Mouse (Mus musculus): ENCODE results near the gene Lss. TPM values are rescaled to one million over a fixed set of nuclear protein-coding genes. Genes with fewer than 3 reads are reported as not detected.

Gene Lss
- 48.6 and 49.1 TPM in 2 replicates for polyA plus RNA-seq (2015; fragmentation: Nextera tagmentation; extraction: Ambion mirVana)

GRCm38 (mm10) chr10:76531375-76531774, at the start of gene Lss:
Lss (plus strand) TSS chr10:76531588.
- peaks cover 10% of the 10 kb centered on the region; the same call in 1 of the 2 replicates for H3K4me1 ChIP-seq (ENCODE audit: control insufficient read depth, insufficient read depth, low read length)
- H3K36me3 ChIP-seq (ENCODE audit: control insufficient read depth, insufficient read depth, low read length), result no peaks in the 10 kb centered on the region
- ATAC-seq (ENCODE audit: insufficient read depth, low FRiP score), result peak; percentile 100
- peak within 1 kb of the TSS; percentile 79 for H3K27ac ChIP-seq (ENCODE audit: low read length)
- H3K4me3 ChIP-seq (replicated peaks; ENCODE audit: low read length), result peak within 1 kb of the TSS; percentile 61
- H3K9ac ChIP-seq (ENCODE audit: low read length), result peak within 1 kb of the TSS; percentile 81
- peak within 1 kb of the TSS; percentile 66 for H3K4me2 ChIP-seq (ENCODE audit: low read depth, low read length)
- no peaks in the 10 kb centered on the region for H3K27me3 ChIP-seq (ENCODE audit: control insufficient read depth, insufficient read depth, low read length)
- WGBS, result under 1% methylated on average over 37 of the region's 37 CpGs
- H3K9me3 ChIP-seq (replicated peaks; ENCODE audit: control insufficient read depth, low read length), result no peaks in the 10 kb centered on the region

GRCm38 (mm10) chr10:76486302-76486701, 45.1 kb upstream of the Lss start:
- H3K4me2 ChIP-seq (ENCODE audit: low read depth, low read length), result no peak overlapping the region
- ATAC-seq (ENCODE audit: insufficient read depth, low FRiP score), result no peak
- H3K9me3 ChIP-seq (replicated peaks; ENCODE audit: control insufficient read depth, low read length), result no peaks in the 10 kb centered on the region
- H3K36me3 ChIP-seq (ENCODE audit: control insufficient read depth, insufficient read depth, low read length), result peaks cover 41% of the 10 kb centered on the region
- no peak overlapping the region for H3K4me3 ChIP-seq (replicated peaks; ENCODE audit: low read length)
- H3K4me1 ChIP-seq (ENCODE audit: control insufficient read depth, insufficient read depth, low read length), result no peaks in the 10 kb centered on the region
- no peaks in the 10 kb centered on the region for H3K27me3 ChIP-seq (ENCODE audit: control insufficient read depth, insufficient read depth, low read length)
- H3K9ac ChIP-seq (ENCODE audit: low read length), result no peak overlapping the region
- 98% methylated on average over 2 of the region's 2 CpGs for WGBS
- H3K27ac ChIP-seq (ENCODE audit: low read length), result no peak overlapping the region

- peaks cover 36% of the 10 kb centered on the region for H3K36me3 ChIP-seq (ENCODE audit: control insufficient read depth, insufficient read depth, low read length)
- ATAC-seq (ENCODE audit: insufficient read depth, low FRiP score), result no peak
- 89% methylated on average over 8 of the region's 8 CpGs for WGBS
Measured at GRCm38 (mm10) chr10:76488265-76488664, 43.1 kb upstream of the Lss start.

GRCm38 (mm10) chr10:76489205-76489604, 42.2 kb upstream of the Lss start:
- H3K27ac ChIP-seq (ENCODE audit: low read length), result no peak overlapping the region
- no peaks in the 10 kb centered on the region for H3K4me1 ChIP-seq (ENCODE audit: control insufficient read depth, insufficient read depth, low read length)
- H3K27me3 ChIP-seq (ENCODE audit: control insufficient read depth, insufficient read depth, low read length), result no peaks in the 10 kb centered on the region
- H3K9me3 ChIP-seq (replicated peaks; ENCODE audit: control insufficient read depth, low read length), result no peaks in the 10 kb centered on the region
- ATAC-seq (ENCODE audit: insufficient read depth, low FRiP score), result no peak
- WGBS, result 91% methylated on average over 15 of the region's 15 CpGs
- H3K9ac ChIP-seq (ENCODE audit: low read length), result no peak overlapping the region
- H3K4me2 ChIP-seq (ENCODE audit: low read depth, low read length), result no peak overlapping the region
- no peak overlapping the region for H3K4me3 ChIP-seq (replicated peaks; ENCODE audit: low read length)
- H3K36me3 ChIP-seq (ENCODE audit: control insufficient read depth, insufficient read depth, low read length), result peaks cover 41% of the 10 kb centered on the region

More at GRCm38 (mm10) chr10:76488265-76488664, 43.1 kb upstream of the Lss start:
- Histone ChIP-seq H3K27ac (ENCODE audit: low read length) (no peak overlapping the region), H3K27me3 (ENCODE audit: control insufficient read depth, insufficient read depth, low read length) (no peaks in the 10 kb centered on the region), H3K9me3 (replicated peaks; ENCODE audit: control insufficient read depth, low read length) (no peaks in the 10 kb centered on the region), H3K4me1 (ENCODE audit: control insufficient read depth, insufficient read depth, low read length) (no peaks in the 10 kb centered on the region), H3K4me2 (ENCODE audit: low read depth, low read length) (no peak overlapping the region), H3K9ac (ENCODE audit: low read length) (no peak overlapping the region), H3K4me3 (replicated peaks; ENCODE audit: low read length) (no peak overlapping the region)

- Histone ChIP-seq H3K4me1 (ENCODE audit: control insufficient read depth, insufficient read depth, low read length) (no peaks in the 10 kb centered on the region), H3K4me3 (replicated peaks; ENCODE audit: low read length) (no peak overlapping the region), H3K9me3 (replicated peaks; ENCODE audit: control insufficient read depth, low read length) (no peaks in the 10 kb centered on the region), H3K27ac (ENCODE audit: low read length) (no peak overlapping the region), H3K4me2 (ENCODE audit: low read depth, low read length) (no peak overlapping the region), H3K36me3 (ENCODE audit: control insufficient read depth, insufficient read depth, low read length) (peaks cover 42% of the 10 kb centered on the region), H3K9ac (ENCODE audit: low read length) (no peak overlapping the region), H3K27me3 (ENCODE audit: control insufficient read depth, insufficient read depth, low read length) (no peaks in the 10 kb centered on the region)
- ATAC-seq (ENCODE audit: insufficient read depth, low FRiP score), result no peak
- 81% methylated on average over 1 of the region's 1 CpGs for WGBS
Measured at GRCm38 (mm10) chr10:76493527-76493926, 37.9 kb upstream of the Lss start.

- H3K4me3 ChIP-seq (replicated peaks; ENCODE audit: low read length), result no peak overlapping the region
- WGBS, result 87% methylated on average over 6 of the region's 6 CpGs
- H3K4me2 ChIP-seq (ENCODE audit: low read depth, low read length), result no peak overlapping the region
- no peak for ATAC-seq (ENCODE audit: insufficient read depth, low FRiP score)
- H3K9ac ChIP-seq (ENCODE audit: low read length), result no peak overlapping the region
- H3K9me3 ChIP-seq (replicated peaks; ENCODE audit: control insufficient read depth, low read length), result no peaks in the 10 kb centered on the region
- no peaks in the 10 kb centered on the region for H3K4me1 ChIP-seq (ENCODE audit: control insufficient read depth, insufficient read depth, low read length)
- H3K27me3 ChIP-seq (ENCODE audit: control insufficient read depth, insufficient read depth, low read length), result no peaks in the 10 kb centered on the region
- H3K36me3 ChIP-seq (ENCODE audit: control insufficient read depth, insufficient read depth, low read length), result peaks cover 33% of the 10 kb centered on the region; the same call in 1 of the 2 replicates
- no peak overlapping the region for H3K27ac ChIP-seq (ENCODE audit: low read length)
Measured at GRCm38 (mm10) chr10:76495501-76495900, 35.9 kb upstream of the Lss start.

- Histone ChIP-seq H3K4me1 (ENCODE audit: control insufficient read depth, insufficient read depth, low read length) (no peaks in the 10 kb centered on the region), H3K27ac (ENCODE audit: low read length) (no peak overlapping the region), H3K9me3 (replicated peaks; ENCODE audit: control insufficient read depth, low read length) (no peaks in the 10 kb centered on the region), H3K4me2 (ENCODE audit: low read depth, low read length) (no peak overlapping the region), H3K27me3 (ENCODE audit: control insufficient read depth, insufficient read depth, low read length) (no peaks in the 10 kb centered on the region), H3K36me3 (ENCODE audit: control insufficient read depth, insufficient read depth, low read length) (peaks cover 33% of the 10 kb centered on the region), H3K9ac (ENCODE audit: low read length) (no peak overlapping the region), H3K4me3 (replicated peaks; ENCODE audit: low read length) (no peak overlapping the region)
- WGBS, result 89% methylated on average over 7 of the region's 7 CpGs
- ATAC-seq (ENCODE audit: insufficient read depth, low FRiP score), result no peak
Measured at GRCm38 (mm10) chr10:76496366-76496765, 35.0 kb upstream of the Lss start.

- Histone ChIP-seq H3K36me3 (ENCODE audit: control insufficient read depth, insufficient read depth, low read length) (peaks cover 34% of the 10 kb centered on the region), H3K4me3 (replicated peaks; ENCODE audit: low read length) (no peak overlapping the region), H3K4me2 (ENCODE audit: low read depth, low read length) (no peak overlapping the region), H3K9ac (ENCODE audit: low read length) (no peak overlapping the region), H3K27me3 (ENCODE audit: control insufficient read depth, insufficient read depth, low read length) (no peaks in the 10 kb centered on the region), H3K27ac (ENCODE audit: low read length) (no peak overlapping the region), H3K4me1 (ENCODE audit: control insufficient read depth, insufficient read depth, low read length) (no peaks in the 10 kb centered on the region), H3K9me3 (replicated peaks; ENCODE audit: control insufficient read depth, low read length) (no peaks in the 10 kb centered on the region)
- no peak for ATAC-seq (ENCODE audit: insufficient read depth, low FRiP score)
- WGBS, result 91% methylated on average over 4 of the region's 4 CpGs
Measured at GRCm38 (mm10) chr10:76497522-76497921, 33.9 kb upstream of the Lss start.

- 0 out of 2 replicates have a peak overlapping the region, but pooled peaks have one; percentile 13 for H3K27ac ChIP-seq (ENCODE audit: low read length)
- peak; percentile 25; the same call in 1 of the 2 replicates for ATAC-seq (ENCODE audit: insufficient read depth, low FRiP score)
- H3K27me3 ChIP-seq (ENCODE audit: control insufficient read depth, insufficient read depth, low read length), result no peaks in the 10 kb centered on the region
- no peaks in the 10 kb centered on the region for H3K9me3 ChIP-seq (replicated peaks; ENCODE audit: control insufficient read depth, low read length)
- H3K4me3 ChIP-seq (replicated peaks; ENCODE audit: low read length), result no peak overlapping the region
- H3K4me1 ChIP-seq (ENCODE audit: control insufficient read depth, insufficient read depth, low read length), result no peaks in the 10 kb centered on the region
- H3K36me3 ChIP-seq (ENCODE audit: control insufficient read depth, insufficient read depth, low read length), result peaks cover 18% of the 10 kb centered on the region
- 63% methylated on average over 11 of the region's 11 CpGs for WGBS
- H3K4me2 ChIP-seq (ENCODE audit: low read depth, low read length), result no peak overlapping the region
- no peak overlapping the region for H3K9ac ChIP-seq (ENCODE audit: low read length)
Measured at GRCm38 (mm10) chr10:76504271-76504943, 27.0 kb upstream of the Lss start.
